Mouse (Mus musculus) small intestine, adult 2 months (tissue): ENCODE data around the gene Ptprk.

Source experiments
- CTCF ChIP-seq: fragments of 200-500 bp; IDR thresholded peaks from 2 replicates; pipeline ENCODE4 v1.5.1; 2012; ENCODE audit warnings: low read depth, mild to moderate bottlenecking, control low read depth, inconsistent platforms, low read length, moderate library complexity, mixed read lengths; ENCODE audit not compliant: insufficient replicate concordance, insufficient read length; ENCODE audit errors: extremely low read depth
- POLR2A ChIP-seq: fragments of 200-500 bp; IDR thresholded peaks from 2 replicates; pipeline ENCODE4 v1.6.1; 2012; ENCODE audit warnings: low read depth, mild to moderate bottlenecking, control low read depth, inconsistent platforms, low read length, moderate library complexity

DNA sequence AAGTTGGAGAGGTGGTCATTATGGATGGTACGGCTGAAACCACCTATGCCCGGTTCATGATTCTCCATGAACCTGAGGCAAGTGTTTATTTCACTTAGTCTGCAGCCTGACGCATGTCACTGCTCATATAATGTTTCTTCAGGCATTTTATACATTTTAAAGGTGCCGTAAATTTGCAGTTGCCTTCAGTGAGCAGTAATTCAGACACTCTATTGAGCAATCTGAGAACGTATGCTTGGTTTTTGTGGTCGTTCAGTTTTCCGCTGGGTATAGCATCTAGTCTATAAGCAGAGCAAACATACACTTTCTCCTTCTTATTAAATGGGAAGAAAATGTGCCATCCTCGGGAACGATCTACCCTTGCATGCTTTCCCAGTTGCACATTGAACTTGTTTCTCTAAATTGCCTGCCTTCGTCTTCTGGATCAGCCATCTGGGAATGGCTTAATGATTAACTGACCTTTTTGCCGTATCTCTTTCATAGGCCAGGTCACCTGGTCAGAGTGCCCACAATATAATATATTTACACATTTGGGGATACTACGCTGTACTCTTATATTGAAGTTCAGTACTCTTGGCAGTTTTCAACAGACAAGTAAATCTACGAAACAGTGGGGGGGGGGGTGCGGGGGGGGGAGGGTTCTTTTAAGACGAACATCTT lies 313.1 kb downstream of the Ptprk start:
- no peak for TF ChIP-seq CTCF
- TF ChIP-seq POLR2A: no peak
